Mouse (Mus musculus): ENCODE data around the gene Vamp5. TPM values are rescaled to one million over a fixed set of nuclear protein-coding genes. Genes with fewer than 3 reads are reported as not detected.
A peak's percentile ranks its signal among the peaks of the same experiment; 100 is the strongest.

Gene Vamp5
- polyA plus RNA-seq, 1 experiment from 2014 or later: 80.5 TPM

DNA sequence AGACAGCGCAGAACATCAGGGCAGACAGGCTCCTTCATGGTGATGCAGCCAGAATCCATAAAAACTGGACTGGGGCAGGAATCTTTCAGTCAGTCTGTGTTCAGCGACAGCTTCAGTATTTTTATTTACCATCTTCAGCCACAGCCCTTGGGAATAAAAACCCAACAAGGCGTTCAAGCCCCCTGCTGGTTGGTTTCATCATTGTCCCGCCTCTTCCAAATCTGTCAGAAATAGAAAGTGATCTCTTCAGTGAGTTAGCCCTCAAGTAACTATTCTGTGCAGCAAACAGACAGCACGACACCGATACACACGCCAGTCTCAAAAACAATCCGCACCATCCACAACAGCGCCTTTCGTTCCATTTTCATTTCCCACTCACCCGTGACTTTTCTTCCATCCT lies 61.2 kb downstream of the Vamp5 start:
- WGBS: 73% methylated on average over 11 of the region's 11 CpGs
- Histone ChIP-seq H3K4me1 (ENCODE audit: insufficient read depth, low read depth, low read length) (no peaks in the 10 kb centered on the region), H3K36me3 (ENCODE audit: insufficient read depth, low read length) (peaks cover 44% of the 10 kb centered on the region), H3K27ac (ENCODE audit: low read length) (no peak overlapping the region), H3K9me3 (ENCODE audit: low read length) (no peaks in the 10 kb centered on the region), H3K4me2 (replicated peaks; ENCODE audit: low read depth, low read length) (no peak overlapping the region), H3K27me3 (replicated peaks; ENCODE audit: insufficient read depth, low read length) (no peaks in the 10 kb centered on the region), H3K9ac (replicated peaks; ENCODE audit: low read depth) (no peak overlapping the region), H3K4me3 (ENCODE audit: low read depth, low read length) (no peak overlapping the region)
- peak; percentile 75 for TF ChIP-seq CTCF (IDR thresholded peaks at IDR 0.05)
- TF ChIP-seq EP300 (IDR thresholded peaks at IDR 0.05): no peak; the same call in 1 of the 2 replicates
- peak; percentile 76 for DNase-seq (ENCODE audit: low spot score)
- no peak for ATAC-seq

Other genes starting within 250 kb of the Vamp5 start
- 17.3 and 20.6 TPM in 2 replicates for gene Atoh8, start 144.9 kb downstream of the Vamp5 start, polyA plus RNA-seq (2015; fragmentation: Nextera tagmentation; extraction: Ambion mirVana)
- 1,292 and 1,589 TPM in 2 replicates for gene Sftpb, start 75.9 kb downstream of the Vamp5 start, polyA plus RNA-seq (2015; fragmentation: Nextera tagmentation; extraction: Ambion mirVana)
- 26.1 and 27.4 TPM in 2 replicates for gene Usp39, start 35.3 kb downstream of the Vamp5 start, polyA plus RNA-seq (2015; fragmentation: Nextera tagmentation; extraction: Ambion mirVana)
- 23.0 and 24.2 TPM in 2 replicates for gene 0610030E20Rik, start 33.2 kb downstream of the Vamp5 start, polyA plus RNA-seq (2015; fragmentation: Nextera tagmentation; extraction: Ambion mirVana)
- gene Tmem150a, start 25.0 kb downstream of the Vamp5 start, polyA plus RNA-seq (2015; fragmentation: Nextera tagmentation; extraction: Ambion mirVana): 17.6 and 25.7 TPM in 2 replicates
- 202 and 208 TPM in 2 replicates for gene Rnf181, start 13.5 kb downstream of the Vamp5 start, polyA plus RNA-seq (2015; fragmentation: Nextera tagmentation; extraction: Ambion mirVana)
- gene Vamp8, start 10.2 kb upstream of the Vamp5 start, polyA plus RNA-seq (2015; fragmentation: Nextera tagmentation; extraction: Ambion mirVana): 608 and 656 TPM in 2 replicates
- 28.6 and 32.2 TPM in 2 replicates for gene Ggcx, start 33.8 kb upstream of the Vamp5 start, polyA plus RNA-seq (2015; fragmentation: Nextera tagmentation; extraction: Ambion mirVana)
- 165 and 171 TPM in 2 replicates for gene Mat2a, start 59.1 kb upstream of the Vamp5 start, polyA plus RNA-seq (2015; fragmentation: Nextera tagmentation; extraction: Ambion mirVana)
- not detected in 2 replicates for gene Sh2d6, start 141.2 kb upstream of the Vamp5 start, polyA plus RNA-seq (2015; fragmentation: Nextera tagmentation; extraction: Ambion mirVana)
- gene Capg, start 163.9 kb upstream of the Vamp5 start, polyA plus RNA-seq (2015; fragmentation: Nextera tagmentation; extraction: Ambion mirVana): 136 and 148 TPM in 2 replicates
- gene Elmod3, start 217.9 kb upstream of the Vamp5 start, polyA plus RNA-seq (2015; fragmentation: Nextera tagmentation; extraction: Ambion mirVana): 15.9 and 19.7 TPM in 2 replicates
- gene Retsat, start 218.0 kb upstream of the Vamp5 start, polyA plus RNA-seq (2015; fragmentation: Nextera tagmentation; extraction: Ambion mirVana): 38.9 and 42.7 TPM in 2 replicates
- gene Tgoln1, start 236.5 kb upstream of the Vamp5 start, polyA plus RNA-seq (2015; fragmentation: Nextera tagmentation; extraction: Ambion mirVana): 120 and 155 TPM in 2 replicates